Mouse (Mus musculus) layer of hippocampus, adult 8-10 months (tissue): ENCODE data around the gene Efna3. TPM values are rescaled to one million over a fixed set of nuclear protein-coding genes. Genes with fewer than 3 reads are reported as not detected.

Experiments used
- total RNA-seq, 4 experiments: library from RNA; stranded (reverse); gene quantifications; 2 replicates each; pipeline ENCODE4 v1.2.4; 2022

The Efna3 gene
- total RNA-seq, 4 experiments from 2014 or later: 57.7 to 72.8 (median 60.8) TPM

Other genes with a start within 250 kb of the Efna3 start
- 100 to 1,000 TPM; 144 to 149 (median 146) TPM for gene Rusc1, start 229.7 kb downstream of the Efna3 start, total RNA-seq
- under 1 TPM in 1 of 4 experiments, not detected in 3; 0.18 TPM for gene Gm43738, start 221.9 kb downstream of the Efna3 start, total RNA-seq
- 100 to 1,000 TPM in 2 of 4 experiments, 10 to 100 TPM in 2; 84.1 to 119 (median 97.3) TPM for gene Fdps, start 221.0 kb downstream of the Efna3 start, total RNA-seq
- gene Pklr, start 186.8 kb downstream of the Efna3 start, total RNA-seq: under 1 TPM in 1 of 4 experiments, not detected in 3; 0.14 TPM
- gene Hcn3, start 162.8 kb downstream of the Efna3 start, total RNA-seq: 10 to 100 TPM; 13.3 to 15.2 (median 14.2) TPM
- gene Clk2, start 158.2 kb downstream of the Efna3 start, total RNA-seq: 10 to 100 TPM; 44.5 to 54.1 (median 48.9) TPM
- 10 to 100 TPM; 66.2 to 72.5 (median 69.1) TPM for gene Scamp3, start 145.5 kb downstream of the Efna3 start, total RNA-seq
- gene Fam189b, start 139.8 kb downstream of the Efna3 start, total RNA-seq: 10 to 100 TPM; 52.6 to 54.5 (median 53.5) TPM
- gene Gba, start 120.0 kb downstream of the Efna3 start, total RNA-seq: 10 to 100 TPM; 62.1 to 75.2 (median 68.5) TPM
- gene Thbs3, start 107.8 kb downstream of the Efna3 start, total RNA-seq: 10 to 100 TPM; 27.4 to 40.7 (median 35.3) TPM
- 10 to 100 TPM; 85.4 to 96.0 (median 94.4) TPM for gene Mtx1, start 95.9 kb downstream of the Efna3 start, total RNA-seq
- 1 to 10 TPM in 2 of 4 experiments, under 1 TPM in 2; 0.37 to 1.7 (median 1.2) TPM for gene Muc1, start 93.9 kb downstream of the Efna3 start, total RNA-seq
- 10 to 100 TPM; 73.9 to 82.9 (median 79.4) TPM for gene Krtcap2, start 77.0 kb downstream of the Efna3 start, total RNA-seq
- 10 to 100 TPM; 74.0 to 89.3 (median 80.2) TPM for gene Trim46, start 76.7 kb downstream of the Efna3 start, total RNA-seq
- 10 to 100 TPM; 44.2 to 67.3 (median 61.7) TPM for gene Dpm3, start 63.6 kb downstream of the Efna3 start, total RNA-seq
- 10 to 100 TPM; 51.8 to 69.9 (median 58.2) TPM for gene Slc50a1, start 52.4 kb downstream of the Efna3 start, total RNA-seq
- 10 to 100 TPM in 2 of 4 experiments, 1 to 10 TPM in 2; 7.9 to 12.6 (median 10.5) TPM for gene Efna1, start 41.8 kb downstream of the Efna3 start, total RNA-seq
- gene Efna4, start 15.1 kb upstream of the Efna3 start, total RNA-seq: 1 to 10 TPM in 3 of 4 experiments, under 1 TPM in 1; 0.96 to 1.4 (median 1.1) TPM
- 100 to 1,000 TPM; 129 to 141 (median 137) TPM for gene Adam15, start 27.0 kb upstream of the Efna3 start, total RNA-seq
- gene Dcst2, start 39.0 kb upstream of the Efna3 start, total RNA-seq: under 1 TPM; 0.32 to 0.47 (median 0.39) TPM
- under 1 TPM in 2 of 4 experiments, not detected in 2; 0.16 to 0.48 TPM for gene Dcst1, start 42.3 kb upstream of the Efna3 start, total RNA-seq
- 10 to 100 TPM; 12.6 to 18.7 (median 15.9) TPM for gene Zbtb7b, start 71.8 kb upstream of the Efna3 start, total RNA-seq
- 1 to 10 TPM; 1.9 to 7.1 (median 4.3) TPM for gene Lenep, start 79.8 kb upstream of the Efna3 start, total RNA-seq
- gene Flad1, start 88.9 kb upstream of the Efna3 start, total RNA-seq: 10 to 100 TPM; 35.8 to 37.8 (median 37.1) TPM
- 1 to 10 TPM; 1.6 to 4.7 (median 2.5) TPM for gene Cks1b, start 95.4 kb upstream of the Efna3 start, total RNA-seq
- 10 to 100 TPM; 16.4 to 22.3 (median 19.9) TPM for gene Shc1, start 95.5 kb upstream of the Efna3 start, total RNA-seq
- gene Pygo2, start 107.2 kb upstream of the Efna3 start, total RNA-seq: 10 to 100 TPM; 49.4 to 61.0 (median 53.9) TPM
- 10 to 100 TPM; 39.6 to 71.2 (median 51.8) TPM for gene Pbxip1, start 113.7 kb upstream of the Efna3 start, total RNA-seq
- gene Pmvk, start 131.6 kb upstream of the Efna3 start, total RNA-seq: 10 to 100 TPM; 29.5 to 33.7 (median 31.3) TPM
- 10 to 100 TPM; 21.9 to 26.5 (median 25.8) TPM for gene Kcnn3, start 197.2 kb upstream of the Efna3 start, total RNA-seq